Mouse (Mus musculus) C2C12 (cell line): ENCODE measurements around the gene Nlrx1. TPM values are rescaled to one million over a fixed set of nuclear protein-coding genes. Genes with fewer than 3 reads are reported as not detected.

Experiments
- H3K27me3 ChIP-seq: one replicate; pipeline ENCODE4 v1.6.1; 2011; ENCODE audit not compliant: control insufficient read depth, insufficient read depth, insufficient read length
- H3K36me3 ChIP-seq: one replicate; pipeline ENCODE4 v1.6.1; 2011; ENCODE audit not compliant: control insufficient read depth, insufficient read depth
- H3K4me3 ChIP-seq: one replicate; pipeline ENCODE4 v1.5.1; 2011; ENCODE audit warnings: mild to moderate bottlenecking, control low read depth; ENCODE audit not compliant: poor library complexity, insufficient read depth, severe bottlenecking
- H3K79me2 ChIP-seq: one replicate; pipeline ENCODE4 v1.6.1; 2011; ENCODE audit not compliant: control insufficient read depth, insufficient read depth
- H3K79me3 ChIP-seq: one replicate; pipeline ENCODE4 v1.6.1; 2011; ENCODE audit warnings: low read depth, control low read depth
- H3ac ChIP-seq: one replicate; pipeline ENCODE3; 2011; ENCODE audit warnings: low read depth; ENCODE audit not compliant: control insufficient read depth, insufficient read length
- CEBPB ChIP-seq: IDR thresholded peaks from one replicate; pipeline ENCODE4 v1.6.1; 2011; ENCODE audit warnings: low read depth, mild to moderate bottlenecking, control low read depth, moderate library complexity
- CTCF ChIP-seq: IDR thresholded peaks from one replicate; pipeline ENCODE4 v1.5.1; 2011; ENCODE audit not compliant: control insufficient read depth, insufficient read depth, insufficient read length
- FOSL1 ChIP-seq: IDR thresholded peaks from one replicate; pipeline ENCODE4 v1.8.0; 2011; ENCODE audit warnings: mild to moderate bottlenecking, low read length; ENCODE audit not compliant: poor library complexity, insufficient read depth, severe bottlenecking
- MAX ChIP-seq: IDR thresholded peaks from one replicate; pipeline ENCODE4 v1.6.1; 2011; ENCODE audit warnings: mild to moderate bottlenecking, control low read depth
- MYOD1 ChIP-seq: IDR thresholded peaks from one replicate; pipeline ENCODE4 v1.6.1; 2011; ENCODE audit warnings: low read depth; ENCODE audit not compliant: control insufficient read depth, insufficient read length
- MYOG ChIP-seq: IDR thresholded peaks from one replicate; pipeline ENCODE4 v1.6.1; 2011; ENCODE audit not compliant: control insufficient read depth, insufficient read length; ENCODE audit errors: extremely low read depth
- USF1 ChIP-seq: IDR thresholded peaks from one replicate; pipeline ENCODE4 v1.6.1; 2011; ENCODE audit warnings: low read depth, mild to moderate bottlenecking, control low read depth, moderate library complexity
- polyA plus RNA-seq: library from polyadenylated mRNA; unstranded; fragments of >200 nt; fragmentation: generic; extraction: Trizol; gene quantifications from one replicate; pipeline ENCODE4 v1.2.1, GENCODE M21; 2012; ENCODE audit warnings: missing spikeins

Gene Nlrx1
- polyA plus RNA-seq, 1 experiment, result 3.4 TPM

DNA sequence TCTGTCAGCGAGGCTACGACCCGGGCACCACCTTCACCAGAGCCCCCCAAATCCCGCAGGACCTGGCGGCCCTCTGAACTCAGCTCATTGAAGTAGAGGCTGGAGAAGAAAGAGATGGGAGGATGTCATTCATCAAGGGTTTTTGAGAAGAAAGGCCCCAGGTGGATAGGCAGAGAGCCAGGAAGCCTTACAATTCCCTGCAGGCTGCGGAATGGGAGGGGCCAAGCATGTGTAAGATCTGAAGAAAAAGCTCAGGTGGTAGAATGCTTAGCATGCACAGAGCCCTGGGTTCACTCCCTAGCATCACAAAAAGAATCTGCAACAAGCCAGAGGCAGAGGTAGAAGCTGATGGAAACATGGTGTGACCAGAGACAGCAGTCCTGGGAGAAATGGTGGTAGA is 15.0 kb downstream of the Nlrx1 start:
- H3K27me3 ChIP-seq, result no peaks in the 10 kb centered on the region
- no peaks in the 10 kb centered on the region for H3K79me3 ChIP-seq
- no peak for TF ChIP-seq FOSL1

DNA sequence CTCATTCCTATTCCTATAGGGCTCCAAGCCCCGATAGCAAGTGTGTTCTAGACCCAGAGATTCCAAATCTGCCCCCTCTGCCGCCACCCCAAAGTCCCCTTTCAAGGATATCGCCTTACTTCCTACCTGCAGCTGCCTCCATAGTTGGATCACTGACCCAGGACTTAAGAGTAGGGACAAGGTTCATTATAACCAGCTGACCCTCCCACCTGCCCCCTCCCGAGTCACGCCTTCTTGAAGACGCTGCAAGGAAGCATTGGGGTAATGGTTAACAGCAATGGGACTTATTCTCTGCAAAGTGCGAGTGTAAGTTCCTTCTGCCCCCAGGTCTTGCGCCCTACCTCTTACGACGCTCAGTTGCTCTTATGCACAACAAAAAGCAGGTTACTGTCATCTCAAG is 17.1 kb downstream of the Nlrx1 start, which contains the start of gene Pdzd3:
Gene Pdzd3 (minus strand): TSS at position 158 of the 400 bp plus-strand sequence.
- no peak within 1 kb of the TSS for H3K4me3 ChIP-seq
- H3K27me3 ChIP-seq, result peaks cover 7% of the 10 kb centered on the region
- no peak within 1 kb of the TSS for H3ac ChIP-seq
- no peaks in the 10 kb centered on the region for H3K36me3 ChIP-seq
- H3K79me2 ChIP-seq, result no peaks in the 10 kb centered on the region
- TF ChIP-seq MAX, result no peak
- no peak for TF ChIP-seq USF1
- no peak for TF ChIP-seq MYOG
- TF ChIP-seq FOSL1, result no peak
- no peak for TF ChIP-seq CTCF
- no peak for TF ChIP-seq MYOD1
- TF ChIP-seq CEBPB, result no peak
- H3K79me3 ChIP-seq, result no peaks in the 10 kb centered on the region

More for the DNA sequence above, 15.0 kb downstream of the Nlrx1 start:
- H3ac ChIP-seq, result no peak overlapping the region
- H3K79me2 ChIP-seq, result no peaks in the 10 kb centered on the region
- H3K36me3 ChIP-seq, result no peaks in the 10 kb centered on the region
- H3K4me3 ChIP-seq, result no peak overlapping the region

GRCm38 (mm10) chr9:44250445-44250844 is 18.0 kb downstream of the Nlrx1 start:
- Histone ChIP-seq H3ac (no peak overlapping the region), H3K27me3 (peaks cover 7% of the 10 kb centered on the region), H3K36me3 (no peaks in the 10 kb centered on the region), H3K79me2 (no peaks in the 10 kb centered on the region), H3K4me3 (no peak overlapping the region), H3K79me3 (no peaks in the 10 kb centered on the region)
- TF ChIP-seq CEBPB (no peak), MYOG (no peak), CTCF (no peak), MYOD1 (no peak), FOSL1 (no peak), USF1 (no peak), MAX (no peak)

GRCm38 (mm10) chr9:44249181-44250146 is 18.9 kb downstream of the Nlrx1 start:
- Histone ChIP-seq H3K4me3 (no peak overlapping the region), H3K27me3 (peaks cover 7% of the 10 kb centered on the region), H3K36me3 (no peaks in the 10 kb centered on the region), H3K79me2 (no peaks in the 10 kb centered on the region), H3K79me3 (no peaks in the 10 kb centered on the region), H3ac (no peak overlapping the region)
- TF ChIP-seq CTCF (peak; percentile 48), MYOD1 (no peak), MYOG (no peak)

DNA sequence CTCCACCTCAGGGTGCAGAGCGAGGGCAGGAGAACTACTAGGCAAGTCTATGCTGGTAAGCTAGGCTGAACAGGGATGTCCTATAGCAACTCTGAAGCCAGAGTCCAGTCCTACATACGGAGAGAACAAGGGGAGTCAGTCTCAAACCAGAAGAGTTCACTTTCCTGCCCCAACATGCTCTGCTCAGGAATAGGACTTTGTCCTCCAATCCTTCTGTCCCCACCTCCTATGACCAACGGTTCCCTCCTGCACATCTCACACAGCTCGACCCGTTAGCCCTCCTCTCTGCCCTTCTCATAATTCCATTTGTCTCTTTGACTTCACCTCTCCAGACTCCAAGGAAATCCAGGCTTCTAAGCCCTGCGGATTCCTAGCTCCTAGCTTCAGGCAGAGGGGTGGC is 20.5 kb downstream of the Nlrx1 start:
- Histone ChIP-seq H3K79me3 (no peaks in the 10 kb centered on the region), H3ac (no peak overlapping the region), H3K27me3 (peaks cover 7% of the 10 kb centered on the region), H3K79me2 (no peaks in the 10 kb centered on the region), H3K4me3 (no peak overlapping the region), H3K36me3 (no peaks in the 10 kb centered on the region)
- TF ChIP-seq MYOG, result no peak
- no peak for TF ChIP-seq CTCF
- no peak for TF ChIP-seq CEBPB
- no peak for TF ChIP-seq FOSL1
- no peak for TF ChIP-seq MAX
- no peak for TF ChIP-seq MYOD1
- TF ChIP-seq USF1, result no peak

DNA sequence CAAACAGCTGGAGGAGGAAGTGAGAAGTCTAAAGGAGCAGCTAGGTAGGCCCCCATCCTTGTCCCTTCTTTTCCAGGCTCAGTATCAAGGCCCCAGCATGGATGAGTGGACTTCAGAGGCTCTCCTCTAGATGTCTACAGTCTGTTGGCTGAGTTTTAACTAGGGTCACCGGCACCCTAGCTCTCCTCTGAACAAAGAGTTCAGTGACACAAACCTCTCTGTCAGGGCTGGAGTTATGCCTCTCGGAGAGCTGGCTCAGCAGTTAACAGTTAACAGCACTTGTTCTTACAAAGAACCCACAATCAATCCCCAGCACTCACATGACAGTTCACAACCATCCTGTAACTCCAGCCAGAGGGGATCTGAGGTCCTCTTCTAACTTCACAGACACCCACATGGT is 24.8 kb downstream of the Nlrx1 start:
- Histone ChIP-seq H3ac (no peak overlapping the region), H3K4me3 (no peak overlapping the region), H3K79me3 (no peaks in the 10 kb centered on the region), H3K27me3 (peaks cover 7% of the 10 kb centered on the region), H3K36me3 (no peaks in the 10 kb centered on the region), H3K79me2 (no peaks in the 10 kb centered on the region)
- TF ChIP-seq MAX (no peak), MYOG (no peak), FOSL1 (no peak), MYOD1 (no peak), CTCF (no peak), CEBPB (no peak), USF1 (no peak)
